Mouse (Mus musculus): ENCODE results near the gene Adamts17. TPM values are rescaled to one million over a fixed set of nuclear protein-coding genes. Genes with fewer than 3 reads are reported as not detected.
A peak's percentile ranks its signal among the peaks of the same experiment; 100 is the strongest.

The Adamts17 gene
- polyA plus RNA-seq, 1 experiment: not detected

DNA sequence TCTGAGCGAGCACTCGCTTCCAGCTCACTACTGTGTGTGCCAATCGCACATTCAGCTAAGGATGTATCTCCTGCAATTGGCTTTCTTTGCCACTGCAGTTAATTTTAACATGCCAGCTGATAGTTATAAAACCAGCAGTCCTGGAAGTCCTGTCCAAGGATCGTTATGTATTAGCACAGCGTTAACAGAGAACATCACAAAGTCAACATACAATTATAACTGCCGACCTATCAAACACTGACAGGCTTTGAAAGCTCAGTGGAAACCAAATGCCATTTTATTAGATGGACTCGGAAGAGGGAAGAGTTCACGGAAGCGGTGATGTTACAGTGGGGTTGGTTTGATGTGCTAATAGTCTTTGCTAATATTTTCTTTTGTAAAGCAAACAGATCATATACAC is 328.8 kb downstream of the Adamts17 start:
- Histone ChIP-seq H3K4me1 (peaks cover 4% of the 10 kb centered on the region), H3K27me3 (replicated peaks) (peaks cover 9% of the 10 kb centered on the region), H3K9me3 (0 out of 2 replicates have a peak, but pooled peaks cover 5% of the 10 kb centered on the region), H3K4me3 (replicated peaks) (no peak overlapping the region), H3K36me3 (replicated peaks; ENCODE audit: low read length) (no peaks in the 10 kb centered on the region)
- TF ChIP-seq FLI1 (IDR thresholded peaks at IDR 0.05; ENCODE audit: low read length) (no peak), GATA1 (IDR thresholded peaks at IDR 0.05; ENCODE audit: borderline replicate concordance, low read length) (no peak)

DNA sequence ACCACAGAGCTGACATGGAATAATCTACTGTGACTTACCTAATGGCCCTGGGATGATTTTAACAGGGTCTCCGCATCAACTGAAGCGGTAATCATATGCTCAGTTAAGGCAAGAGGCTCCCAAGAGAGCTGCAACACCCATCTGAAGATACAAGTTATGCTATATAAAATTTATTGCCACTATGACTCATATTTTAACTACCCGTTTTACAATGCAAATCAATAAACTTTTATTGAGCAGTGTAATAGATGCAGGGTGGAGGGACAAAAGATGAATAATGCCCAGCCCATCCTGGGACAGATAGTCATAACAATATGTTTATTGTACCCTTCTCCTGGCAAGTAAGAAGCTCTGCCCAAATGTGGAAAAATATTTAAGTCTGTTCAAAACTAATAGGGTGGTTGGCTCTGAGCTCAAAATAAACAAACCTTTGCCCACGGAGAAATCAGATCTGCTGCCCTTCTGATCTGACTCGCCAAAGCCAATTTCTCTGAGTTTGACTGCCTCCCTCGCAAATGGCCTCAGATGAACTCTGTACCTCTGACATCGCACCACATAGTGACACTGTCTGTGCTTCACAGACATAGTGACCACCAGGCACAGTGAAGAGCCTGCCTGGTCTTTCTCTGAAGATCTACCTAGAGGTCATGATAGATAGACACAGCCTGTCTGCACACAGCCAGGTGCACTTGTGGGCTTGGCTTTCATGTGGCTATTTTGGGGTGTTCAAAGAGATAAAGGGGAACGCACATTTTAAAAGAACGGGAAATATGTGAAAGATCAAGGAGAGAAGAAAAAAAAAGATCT is 329.4 kb downstream of the Adamts17 start:
- 0 out of 2 replicates have a peak, but pooled peaks cover 5% of the 10 kb centered on the region for H3K9me3 ChIP-seq
- no peak overlapping the region for H3K4me3 ChIP-seq (replicated peaks)
- H3K36me3 ChIP-seq (replicated peaks; ENCODE audit: low read length): no peaks in the 10 kb centered on the region
- peaks cover 4% of the 10 kb centered on the region for H3K4me1 ChIP-seq
- peaks cover 11% of the 10 kb centered on the region for H3K27me3 ChIP-seq (replicated peaks)
- TF ChIP-seq FLI1 (IDR thresholded peaks at IDR 0.05; ENCODE audit: low read length) (no peak), GATA1 (IDR thresholded peaks at IDR 0.05; ENCODE audit: borderline replicate concordance, low read length) (no peak)

DNA sequence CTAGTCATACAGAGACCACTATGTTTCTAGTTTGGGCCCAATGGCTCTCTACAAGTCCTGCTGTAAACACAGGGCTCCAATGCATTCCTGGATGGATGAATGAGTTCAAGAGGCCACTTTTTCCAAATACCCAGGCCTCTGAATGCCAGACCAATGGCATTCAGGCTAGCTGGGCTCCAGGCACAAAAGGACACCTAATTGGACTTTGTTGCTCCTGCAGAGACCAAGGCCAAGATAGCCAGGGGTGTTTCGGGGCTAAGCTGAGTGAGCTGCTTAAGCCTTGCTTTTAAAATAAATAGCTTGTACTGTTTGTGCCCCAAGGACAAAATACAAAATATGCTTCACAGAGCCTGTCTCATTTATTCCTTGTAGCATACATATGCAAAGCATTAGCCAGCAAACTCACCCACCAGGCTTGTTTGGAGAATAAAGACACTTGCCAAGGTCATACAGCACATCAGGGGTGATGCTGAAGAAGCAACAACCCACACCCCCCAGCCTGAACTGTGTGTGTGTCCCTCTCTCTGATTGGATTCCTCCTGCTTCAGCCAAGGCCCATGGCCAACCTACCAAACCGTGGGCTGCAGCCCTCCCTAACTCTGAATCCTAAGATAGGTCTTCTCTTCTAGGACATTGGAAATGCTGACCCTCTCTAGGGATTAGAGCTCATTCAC is 334.1 kb downstream of the Adamts17 start:
- no peaks in the 10 kb centered on the region for H3K4me1 ChIP-seq
- H3K36me3 ChIP-seq (replicated peaks; ENCODE audit: low read length): no peaks in the 10 kb centered on the region
- H3K4me3 ChIP-seq (replicated peaks): no peak overlapping the region
- TF ChIP-seq FLI1 (IDR thresholded peaks at IDR 0.05; ENCODE audit: low read length): no peak
- no peak for TF ChIP-seq GATA1 (IDR thresholded peaks at IDR 0.05; ENCODE audit: borderline replicate concordance, low read length)
- peaks cover 8% of the 10 kb centered on the region for H3K27me3 ChIP-seq (replicated peaks)
- H3K9me3 ChIP-seq: 0 out of 2 replicates have a peak, but pooled peaks cover 4% of the 10 kb centered on the region

DNA sequence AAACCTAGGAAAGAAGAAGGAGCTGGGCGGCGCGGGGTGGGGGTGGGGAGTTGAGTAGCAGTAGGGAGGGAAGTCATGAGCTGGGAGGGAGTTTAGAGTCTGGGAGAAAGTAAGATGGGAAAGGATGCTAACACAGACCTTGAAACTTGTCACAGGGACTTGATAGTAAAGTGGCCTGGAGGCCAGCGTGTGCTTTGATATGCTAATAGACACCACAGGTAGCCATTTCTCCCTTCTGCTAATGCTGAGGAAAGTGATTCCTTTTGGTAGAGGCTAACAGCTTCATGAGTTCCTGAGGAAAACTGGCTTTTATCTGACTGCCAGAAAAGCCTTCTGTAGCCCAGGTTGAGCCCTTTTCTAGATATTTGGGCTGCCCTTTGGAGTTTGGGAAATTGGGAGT is 344.3 kb downstream of the Adamts17 start:
- Histone ChIP-seq H3K4me3 (replicated peaks) (no peak overlapping the region), H3K36me3 (replicated peaks; ENCODE audit: low read length) (no peaks in the 10 kb centered on the region), H3K4me1 (no peaks in the 10 kb centered on the region), H3K27me3 (replicated peaks) (peaks cover 2% of the 10 kb centered on the region), H3K9me3 (peaks cover 16% of the 10 kb centered on the region)
- TF ChIP-seq GATA1 (IDR thresholded peaks at IDR 0.05; ENCODE audit: borderline replicate concordance, low read length) (no peak), FLI1 (IDR thresholded peaks at IDR 0.05; ENCODE audit: low read length) (no peak)

DNA sequence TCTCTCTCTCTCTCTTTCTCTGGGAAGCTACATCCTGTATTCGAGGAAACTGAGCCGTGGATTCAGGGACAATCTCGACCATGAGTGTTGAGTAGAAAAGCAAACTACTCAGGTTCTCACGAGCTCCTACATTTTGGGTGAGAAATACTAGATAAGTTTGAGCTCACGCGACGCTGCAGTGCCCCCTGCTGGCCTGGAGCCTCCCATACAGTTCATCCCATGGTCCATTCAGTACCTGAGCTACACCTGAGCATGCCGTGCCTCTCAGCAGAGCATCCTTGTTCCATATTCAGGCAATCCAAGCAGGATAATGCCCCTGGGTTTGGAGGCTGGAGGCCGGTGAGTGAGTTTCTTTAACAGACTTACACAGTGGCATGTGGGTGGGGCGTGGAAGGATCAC is 359.9 kb downstream of the Adamts17 start:
- Histone ChIP-seq H3K36me3 (replicated peaks; ENCODE audit: low read length) (no peaks in the 10 kb centered on the region), H3K4me3 (replicated peaks) (peak overlapping the region; percentile 38), H3K9me3 (peaks cover 12% of the 10 kb centered on the region), H3K4me1 (peaks cover 4% of the 10 kb centered on the region; the same call in 1 of the 2 replicates), H3K27me3 (replicated peaks) (peaks cover 7% of the 10 kb centered on the region)
- no peak for TF ChIP-seq FLI1 (IDR thresholded peaks at IDR 0.05; ENCODE audit: low read length)
- no peak for TF ChIP-seq GATA1 (IDR thresholded peaks at IDR 0.05; ENCODE audit: borderline replicate concordance, low read length)

Other genes starting within 250 kb of the Adamts17 start
- 6.7 and 12.0 TPM in 2 replicates for gene Asb7, start 150.1 kb upstream of the Adamts17 start, polyA plus RNA-seq (2012; ENCODE audit: insufficient read depth, low replicate concordance)
- 1.1 TPM in 1 of 2 replicates, not detected in the other for gene Lins1, start 149.8 kb upstream of the Adamts17 start, polyA plus RNA-seq (2012; ENCODE audit: insufficient read depth, low replicate concordance)
- gene Cers3, start 96.2 kb upstream of the Adamts17 start, polyA plus RNA-seq (2012; ENCODE audit: insufficient read depth, low replicate concordance): not detected in 2 replicates

Measured in megakaryocyte, embryonic 14.5 days (primary cell).